Mouse (Mus musculus) liver, postnatal 0 days (tissue): Measurements from ENCODE around the gene Nfatc2.

Experiments
- CTCF ChIP-seq: sonication (generic); IDR thresholded peaks from 2 replicates; pipeline ENCODE4 v1.5.1; 2016; ENCODE audit warnings: antibody characterized with exemption, low read depth
- EP300 ChIP-seq: IDR thresholded peaks from 2 replicates; pipeline ENCODE4 v1.6.1; 2016; ENCODE audit warnings: antibody characterized with exemption, low read depth, mild to moderate bottlenecking

DNA sequence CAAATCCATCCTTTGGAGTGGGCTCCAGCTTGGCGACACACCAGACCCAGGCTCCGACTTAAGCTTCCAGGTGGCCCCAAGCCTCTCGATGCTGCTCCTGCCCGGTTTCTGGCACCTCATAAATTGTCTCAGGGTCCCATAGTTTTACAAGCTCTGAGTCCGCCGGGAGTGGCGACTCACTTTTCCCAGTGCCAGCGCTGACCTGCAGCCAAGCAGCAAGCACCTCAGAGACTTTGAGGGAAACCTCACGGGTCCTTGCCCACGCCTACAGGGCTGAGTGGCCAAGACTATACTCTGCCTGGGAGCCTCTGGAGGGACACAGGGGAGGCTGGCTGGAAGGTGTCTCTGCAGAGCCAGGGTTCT, 74.0 kb downstream of the Nfatc2 start:
- no peak for TF ChIP-seq EP300
- no peak for TF ChIP-seq CTCF
